Mouse (Mus musculus): ENCODE measurements at regions not wholly inside any gene's neighbourhood (a gene's known extent, or its start where the extent isn't known, plus 50 kb on each side); places are given as distances from the start of the nearest gene placed in this dataset.

DNA sequence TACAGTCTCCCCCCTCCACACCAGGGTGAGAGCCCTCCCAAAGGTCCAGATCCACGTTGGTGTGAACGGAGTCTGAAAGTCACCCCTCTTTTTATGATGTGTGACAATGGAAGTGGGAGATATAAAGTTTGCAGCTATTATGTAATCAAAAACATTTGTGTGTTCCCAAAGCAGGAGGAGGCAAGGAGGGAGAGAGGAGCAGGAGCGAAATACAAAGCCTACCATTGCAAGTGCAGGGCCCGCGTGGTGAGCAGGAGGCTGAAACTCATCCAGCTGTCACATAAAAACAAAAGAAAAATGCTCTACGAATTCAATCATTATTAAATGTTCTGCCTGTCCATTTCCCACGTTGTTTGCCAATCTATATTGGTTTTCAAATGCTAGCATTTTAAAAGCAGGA, 101.6 kb upstream of the Gorab start:
- TF ChIP-seq CHD2 (IDR thresholded peaks at IDR 0.05; ENCODE audit: low read length): no peak
- no peak for TF ChIP-seq SIN3A (IDR thresholded peaks at IDR 0.05; ENCODE audit: low read length)
- no peak for TF ChIP-seq CTCF (conservative IDR thresholded peaks at IDR 0.05 in 1 of 2, IDR thresholded peaks at IDR 0.05 in 1 of 2; ENCODE audit: low read depth in 2 of 2, low read length in 2 of 2)
- no peak for TF ChIP-seq ZC3H11A (IDR thresholded peaks at IDR 0.05; ENCODE audit: low read depth, low read length)
- no peak for TF ChIP-seq JUND (conservative IDR thresholded peaks at IDR 0.05; ENCODE audit: low read depth, low read length)
- TF ChIP-seq MXI1 (IDR thresholded peaks at IDR 0.05; ENCODE audit: low read depth, low read length): no peak
- no peak for TF ChIP-seq KAT2A (IDR thresholded peaks at IDR 0.05; ENCODE audit: insufficient replicate concordance, low read length)
- TF ChIP-seq JUN (IDR thresholded peaks at IDR 0.05; ENCODE audit: insufficient read depth, low read depth, low read length): no peak
- TF ChIP-seq UBTF (IDR thresholded peaks at IDR 0.05; ENCODE audit: low read depth, low read length): no peak
